Mouse (Mus musculus) C2C12 (cell line): ENCODE measurements around the gene Pced1b. TPM values are rescaled to one million over a fixed set of nuclear protein-coding genes. Genes with fewer than 3 reads are reported as not detected.
A peak's percentile ranks its signal among the peaks of the same experiment; 100 is the strongest.
"Not testable (repeated sequence)": the region's sequence is repeated elsewhere in the genome, so short reads cannot be mapped to it uniquely, and the experiment has no call there.

Experiments used
- H3K27me3 ChIP-seq: one replicate; pipeline ENCODE4 v1.6.1; 2011; ENCODE audit not compliant: control insufficient read depth, insufficient read depth, insufficient read length
- H3K36me3 ChIP-seq: one replicate; pipeline ENCODE4 v1.6.1; 2011; ENCODE audit not compliant: control insufficient read depth, insufficient read depth
- H3K4me3 ChIP-seq: one replicate; pipeline ENCODE4 v1.5.1; 2011; ENCODE audit warnings: mild to moderate bottlenecking, control low read depth; ENCODE audit not compliant: poor library complexity, insufficient read depth, severe bottlenecking
- H3K79me2 ChIP-seq: one replicate; pipeline ENCODE4 v1.6.1; 2011; ENCODE audit not compliant: control insufficient read depth, insufficient read depth
- H3K79me3 ChIP-seq: one replicate; pipeline ENCODE4 v1.6.1; 2011; ENCODE audit warnings: low read depth, control low read depth
- H3ac ChIP-seq: one replicate; pipeline ENCODE3; 2011; ENCODE audit warnings: low read depth; ENCODE audit not compliant: control insufficient read depth, insufficient read length
- CEBPB ChIP-seq: IDR thresholded peaks from one replicate; pipeline ENCODE4 v1.6.1; 2011; ENCODE audit warnings: low read depth, mild to moderate bottlenecking, control low read depth, moderate library complexity
- CTCF ChIP-seq: IDR thresholded peaks from one replicate; pipeline ENCODE4 v1.5.1; 2011; ENCODE audit not compliant: control insufficient read depth, insufficient read depth, insufficient read length
- FOSL1 ChIP-seq: IDR thresholded peaks from one replicate; pipeline ENCODE4 v1.8.0; 2011; ENCODE audit warnings: mild to moderate bottlenecking, low read length; ENCODE audit not compliant: poor library complexity, insufficient read depth, severe bottlenecking
- MAX ChIP-seq: IDR thresholded peaks from one replicate; pipeline ENCODE4 v1.6.1; 2011; ENCODE audit warnings: mild to moderate bottlenecking, control low read depth
- MYOD1 ChIP-seq: IDR thresholded peaks from one replicate; pipeline ENCODE4 v1.6.1; 2011; ENCODE audit warnings: low read depth; ENCODE audit not compliant: control insufficient read depth, insufficient read length
- MYOG ChIP-seq: IDR thresholded peaks from one replicate; pipeline ENCODE4 v1.6.1; 2011; ENCODE audit not compliant: control insufficient read depth, insufficient read length; ENCODE audit errors: extremely low read depth
- USF1 ChIP-seq: IDR thresholded peaks from one replicate; pipeline ENCODE4 v1.6.1; 2011; ENCODE audit warnings: low read depth, mild to moderate bottlenecking, control low read depth, moderate library complexity
- polyA plus RNA-seq: library from polyadenylated mRNA; unstranded; fragments of >200 nt; fragmentation: generic; extraction: Trizol; gene quantifications from one replicate; pipeline ENCODE4 v1.2.1, GENCODE M21; 2012; ENCODE audit warnings: missing spikeins

Gene Pced1b
- polyA plus RNA-seq, 1 experiment, result 0.32 TPM

GRCm38 (mm10) chr15:97364968-97365367, 118.1 kb downstream of the Pced1b start:
- H3K79me2 ChIP-seq, result no peaks in the 10 kb centered on the region
- H3K27me3 ChIP-seq, result no peaks in the 10 kb centered on the region
- H3ac ChIP-seq, result no peak overlapping the region
- H3K79me3 ChIP-seq, result no peaks in the 10 kb centered on the region
- TF ChIP-seq MYOG, result no peak
- no peak for TF ChIP-seq MYOD1
- TF ChIP-seq CEBPB, result no peak
- H3K36me3 ChIP-seq, result no peaks in the 10 kb centered on the region
- H3K4me3 ChIP-seq, result no peak overlapping the region

GRCm38 (mm10) chr15:97368035-97368608, 121.2 kb downstream of the Pced1b start:
- Histone ChIP-seq H3ac (no peak overlapping the region), H3K4me3 (no peak overlapping the region), H3K79me2 (no peaks in the 10 kb centered on the region), H3K36me3 (no peaks in the 10 kb centered on the region), H3K27me3 (no peaks in the 10 kb centered on the region), H3K79me3 (no peaks in the 10 kb centered on the region)
- TF ChIP-seq CTCF, result no peak
- no peak for TF ChIP-seq FOSL1
- no peak for TF ChIP-seq MYOG
- TF ChIP-seq MAX, result no peak
- TF ChIP-seq USF1, result no peak
- TF ChIP-seq CEBPB, result no peak
- no peak for TF ChIP-seq MYOD1

GRCm38 (mm10) chr15:97368631-97369030, 121.7 kb downstream of the Pced1b start:
- no peaks in the 10 kb centered on the region for H3K79me2 ChIP-seq
- H3K27me3 ChIP-seq, result no peaks in the 10 kb centered on the region
- H3ac ChIP-seq, result no peak overlapping the region
- TF ChIP-seq MYOG (no peak), CEBPB (no peak), MYOD1 (no peak), MAX (no peak), FOSL1 (no peak), CTCF (no peak), USF1 (no peak)
- H3K79me3 ChIP-seq, result no peaks in the 10 kb centered on the region
- H3K36me3 ChIP-seq, result no peaks in the 10 kb centered on the region
- no peak overlapping the region for H3K4me3 ChIP-seq

- no peak overlapping the region for H3ac ChIP-seq
- H3K27me3 ChIP-seq, result no peaks in the 10 kb centered on the region
- no peaks in the 10 kb centered on the region for H3K79me2 ChIP-seq
- no peak overlapping the region for H3K4me3 ChIP-seq
- H3K36me3 ChIP-seq, result no peaks in the 10 kb centered on the region
- TF ChIP-seq USF1, result peak; percentile 48
- TF ChIP-seq FOSL1, result no peak
- H3K79me3 ChIP-seq, result no peaks in the 10 kb centered on the region
Measured at GRCm38 (mm10) chr15:97369144-97369543, 122.2 kb downstream of the Pced1b start.

GRCm38 (mm10) chr15:97370880-97371279, 124.0 kb downstream of the Pced1b start:
- Histone ChIP-seq H3ac (no peak overlapping the region), H3K79me2 (no peaks in the 10 kb centered on the region), H3K27me3 (no peaks in the 10 kb centered on the region), H3K36me3 (no peaks in the 10 kb centered on the region), H3K79me3 (no peaks in the 10 kb centered on the region), H3K4me3 (no peak overlapping the region)
- TF ChIP-seq CEBPB, result no peak
- no peak for TF ChIP-seq CTCF
- no peak for TF ChIP-seq MAX
- no peak for TF ChIP-seq MYOG
- TF ChIP-seq FOSL1, result no peak
- no peak for TF ChIP-seq USF1
- no peak for TF ChIP-seq MYOD1

GRCm38 (mm10) chr15:97372043-97372442, 125.1 kb downstream of the Pced1b start:
- not testable (repeated sequence) for H3K79me2 ChIP-seq, H3K36me3 ChIP-seq, H3K27me3 ChIP-seq, H3ac ChIP-seq, H3K79me3 ChIP-seq, H3K4me3 ChIP-seq

- Histone ChIP-seq H3K27me3 (no peaks in the 10 kb centered on the region), H3K4me3 (no peak overlapping the region), H3K79me3 (no peaks in the 10 kb centered on the region), H3K79me2 (no peaks in the 10 kb centered on the region), H3K36me3 (no peaks in the 10 kb centered on the region), H3ac (no peak overlapping the region)
- TF ChIP-seq MAX, result no peak
- TF ChIP-seq MYOG, result no peak
- no peak for TF ChIP-seq FOSL1
- TF ChIP-seq USF1, result no peak
- no peak for TF ChIP-seq CEBPB
- no peak for TF ChIP-seq CTCF
- TF ChIP-seq MYOD1, result no peak
Measured at GRCm38 (mm10) chr15:97372611-97373131, 125.8 kb downstream of the Pced1b start.
